Comparison of ENCODE assay signal across 8 mouse cellular contexts in the genomic region with DNA sequence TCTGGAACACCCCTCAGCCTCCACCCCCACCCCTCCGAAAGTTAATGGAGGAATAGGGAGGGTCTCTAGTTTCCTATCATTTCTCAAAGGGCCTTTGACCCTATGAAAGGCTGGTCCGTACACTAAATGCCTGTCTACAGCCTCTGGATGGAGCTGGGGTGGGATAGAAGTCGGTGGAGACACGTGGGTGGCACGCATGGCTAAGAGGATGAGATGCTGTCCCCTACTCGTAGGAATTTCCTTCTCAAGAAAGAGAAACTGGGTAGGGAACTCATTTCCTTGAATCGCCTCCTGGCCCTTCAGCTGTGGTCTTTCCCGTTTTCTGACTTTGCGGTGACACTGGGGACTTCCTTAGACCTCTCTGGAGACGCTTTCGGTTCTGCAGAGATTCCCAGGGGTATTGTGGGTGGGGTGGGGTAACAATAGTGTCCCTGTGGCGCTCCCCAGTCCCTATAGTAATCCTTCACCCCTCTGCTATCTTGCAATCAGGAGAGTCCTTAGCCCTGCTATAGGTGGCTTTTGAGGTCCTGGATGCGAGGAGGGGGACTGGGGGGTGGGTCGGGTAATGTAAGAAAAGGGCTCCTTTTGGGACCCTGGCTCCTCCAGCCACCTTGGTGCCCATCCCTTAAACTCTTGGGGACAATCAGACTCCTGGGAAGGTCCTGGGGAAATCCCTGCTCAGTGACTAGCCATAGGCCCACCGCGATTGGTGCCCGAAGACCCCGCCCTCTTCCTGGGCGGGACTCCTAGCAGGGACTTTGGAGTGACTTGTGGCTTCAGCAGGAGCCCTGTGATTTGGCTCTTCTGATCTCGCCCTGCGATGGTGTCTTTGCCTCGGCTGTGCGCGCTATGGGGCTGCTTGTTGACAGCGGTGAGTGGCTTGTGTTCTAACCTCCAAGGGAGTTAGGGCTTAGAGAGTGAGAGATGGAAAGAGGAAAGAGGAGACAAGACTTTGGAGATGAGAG. TPM values are rescaled to one million over a fixed set of nuclear protein-coding genes. Genes with fewer than 3 reads are reported as not detected.
A peak's percentile ranks its signal among the peaks of the same experiment; 100 is the strongest.
DNase-seq lines count a peak whose midpoint lies in the region; ATAC-seq lines count a peak whose summit lies in the region.

Gene Cd40, plus strand, starts transcription at position 740 of the 965 bp plus-strand sequence.

- H3K36me3 ChIP-seq in forebrain, embryonic 11.5 days (ENCODE audit: control insufficient read depth, insufficient read depth, low read length) = no peaks in the 10 kb centered on the region
- H3K36me3 ChIP-seq in macrophage (ENCODE audit: inconsistent target) = no peaks in the 10 kb centered on the region

- peaks cover 7% of the 10 kb centered on the region for H3K27me3 ChIP-seq in forebrain, embryonic 11.5 days (ENCODE audit: control insufficient read depth, insufficient read depth, low read length)

- no peak within 1 kb of the TSS; the same call in 1 of the 2 replicates for H3K4me3 ChIP-seq in forebrain, embryonic 11.5 days (ENCODE audit: low read depth, low read length)
- H3K4me3 ChIP-seq in macrophage (ENCODE audit: inconsistent target) = peak within 1 kb of the TSS; percentile 52

- H3K9ac ChIP-seq in forebrain, embryonic 11.5 days (ENCODE audit: low read length) = peak within 1 kb of the TSS; percentile 1; the same call in 1 of the 2 replicates

- intact Hi-C loops in heart, postnatal 14 days (cut with DNase I) = no loop called here

- DNase-seq in cerebellum, adult 9-11 months = peak; percentile 41
- no peak for DNase-seq in cerebellum, postnatal 36 days
- peak; percentile 74 for DNase-seq in forebrain, embryonic 11.5 days (ENCODE audit: low spot score)
- DNase-seq in heart, postnatal 14 days = peak; percentile 80 to 81
- DNase-seq in kidney, postnatal 14 days = peak; percentile 88
- peak; percentile 77 to 82 for DNase-seq in spleen, adult 18-20 months
- no peak for DNase-seq in left cerebral cortex, adult 8-10 months (ENCODE audit: low spot score in 2 of 2)

- H3K4me2 ChIP-seq in forebrain, embryonic 11.5 days (ENCODE audit: low read depth, low read length, severe bottlenecking) = peak within 1 kb of the TSS; percentile 37

- peak; percentile 53; the same call in 1 of the 2 replicates for ATAC-seq in forebrain, embryonic 11.5 days (replicated peaks; ENCODE audit: low FRiP score)

- no peaks in the 10 kb centered on the region for H3K9me3 ChIP-seq in forebrain, embryonic 11.5 days (ENCODE audit: control insufficient read depth, low read length)

- 10% methylated on average over 25 of the region's 25 CpGs for WGBS in forebrain, embryonic 11.5 days
- WGBS in macrophage (ENCODE audit: missing documents) = 10% methylated on average over 25 of the region's 25 CpGs

- H3K4me1 ChIP-seq in forebrain, embryonic 11.5 days (replicated peaks; ENCODE audit: control insufficient read depth, insufficient read depth, low read length) = peaks cover 8% of the 10 kb centered on the region

- H3K79me2 ChIP-seq in macrophage (ENCODE audit: inconsistent target) = peaks cover 6% of the 10 kb centered on the region; the same call in 1 of the 2 replicates

- H3K27ac ChIP-seq in forebrain, embryonic 11.5 days (ENCODE audit: low read depth, low read length) = no peak within 1 kb of the TSS
- H3K27ac ChIP-seq in macrophage = peak within 1 kb of the TSS; percentile 37

RNA-seq across cellular contexts. Expression of gene Cd40, which starts in this region (rescaled TPM):
- 3.9 and 4.2 TPM in 2 replicates for polyA plus RNA-seq in forebrain, embryonic 11.5 days (2014; fragmentation: Nextera tagmentation; extraction: Ambion mirVana)
- total RNA-seq in heart, postnatal 14 days (2021) = 1 to 10 TPM; 2.4 to 3.0 TPM
- total RNA-seq in macrophage (2018; cell fraction: chromatin; rRNA removed) = 1,000 to 10,000 TPM in 8 of 26 experiments, 100 to 1,000 TPM in 7, 10 to 100 TPM in 9, 1 to 10 TPM in 2; 8.1 to 2,694 (median 459) TPM
- 100 to 1,000 TPM in 9 of 26 experiments, 10 to 100 TPM in 11, 1 to 10 TPM in 6; 3.3 to 518 (median 52.4) TPM for total RNA-seq in macrophage (2018; cell fraction: cytosol; rRNA removed)
- 1,000 to 10,000 TPM in 6 of 26 experiments, 100 to 1,000 TPM in 10, 10 to 100 TPM in 9, 1 to 10 TPM in 1; 3.9 to 1,252 (median 344) TPM for total RNA-seq in macrophage (2018; cell fraction: nucleus; rRNA removed)
- polyA plus RNA-seq in macrophage (2018) = 6.5 to 14.8 TPM (median 7.5 TPM) in 3 replicates
- total RNA-seq in left cerebral cortex, adult 8-10 months (2022) = under 1 TPM; 0.23 to 0.81 (median 0.59) TPM

Comparison
In these comparisons a context has a peak if more than half of its experiments do, and no peak if none do; other contexts are left out.
1. DNase-seq: peak in cerebellum, adult 9-11 months (single experiment), forebrain, embryonic 11.5 days (single experiment), heart, postnatal 14 days (2 of 2), kidney, postnatal 14 days (single experiment) and spleen, adult 18-20 months (2 of 2); none in cerebellum, postnatal 36 days (0 of 2) and left cerebral cortex, adult 8-10 months (0 of 2).